Mouse (Mus musculus) liver, embryonic 14.5 days (tissue): ENCODE results near the gene Efna2.

ENCODE experiments used
- CTCF ChIP-seq: IDR thresholded peaks from 2 replicates; pipeline ENCODE4 v1.5.1; 2016; ENCODE audit warnings: antibody characterized with exemption, low read depth, control low read depth
- EP300 ChIP-seq: IDR thresholded peaks from 2 replicates; pipeline ENCODE4 v1.6.1; 2016; ENCODE audit warnings: antibody characterized with exemption, low read depth

GRCm38 (mm10) chr10:80143664-80144063 lies 35.6 kb upstream of the Efna2 start:
- TF ChIP-seq CTCF (no peak), EP300 (no peak)
